Mouse (Mus musculus) c-Kit-positive CD71-negative TER-119-negative erythroid progenitor cells, embryonic 14.5 days (primary cell): ENCODE data around the gene Adcy9.
A peak's percentile ranks its signal among the peaks of the same experiment; 100 is the strongest.
"Not testable (repeated sequence)": the region's sequence is repeated elsewhere in the genome, so short reads cannot be mapped to it uniquely, and the experiment has no call there.

ENCODE experiments used
- DNase-seq: peaks from one replicate; pipeline ENCODE4 v3.0.0-alpha.2; 2013; ENCODE audit warnings: low read depth

Adcy9 gene

GRCm38 (mm10) chr16:4272254-4272653, 148.0 kb downstream of the Adcy9 start:
- no peak for DNase-seq

GRCm38 (mm10) chr16:4270911-4271310, 149.4 kb downstream of the Adcy9 start:
- DNase-seq = no peak

- DNase-seq = peak; percentile 54
Observed at GRCm38 (mm10) chr16:4267857-4268666, 152.2 kb downstream of the Adcy9 start.

GRCm38 (mm10) chr16:4267453-4267852, 152.8 kb downstream of the Adcy9 start:
- no peak for DNase-seq

GRCm38 (mm10) chr16:4265351-4265750, 154.9 kb downstream of the Adcy9 start:
- DNase-seq = no peak

- DNase-seq = no peak
Observed at GRCm38 (mm10) chr16:4263486-4263885, 156.8 kb downstream of the Adcy9 start.

- no peak for DNase-seq
Observed at GRCm38 (mm10) chr16:4257546-4257945, 162.8 kb downstream of the Adcy9 start.

GRCm38 (mm10) chr16:4248791-4249190, 171.5 kb downstream of the Adcy9 start:
- DNase-seq = no peak

GRCm38 (mm10) chr16:4245241-4245640, 175.1 kb downstream of the Adcy9 start:
- not testable (repeated sequence) for DNase-seq
